ENCODE assay signal across 8 mouse cellular contexts in the genomic region with DNA sequence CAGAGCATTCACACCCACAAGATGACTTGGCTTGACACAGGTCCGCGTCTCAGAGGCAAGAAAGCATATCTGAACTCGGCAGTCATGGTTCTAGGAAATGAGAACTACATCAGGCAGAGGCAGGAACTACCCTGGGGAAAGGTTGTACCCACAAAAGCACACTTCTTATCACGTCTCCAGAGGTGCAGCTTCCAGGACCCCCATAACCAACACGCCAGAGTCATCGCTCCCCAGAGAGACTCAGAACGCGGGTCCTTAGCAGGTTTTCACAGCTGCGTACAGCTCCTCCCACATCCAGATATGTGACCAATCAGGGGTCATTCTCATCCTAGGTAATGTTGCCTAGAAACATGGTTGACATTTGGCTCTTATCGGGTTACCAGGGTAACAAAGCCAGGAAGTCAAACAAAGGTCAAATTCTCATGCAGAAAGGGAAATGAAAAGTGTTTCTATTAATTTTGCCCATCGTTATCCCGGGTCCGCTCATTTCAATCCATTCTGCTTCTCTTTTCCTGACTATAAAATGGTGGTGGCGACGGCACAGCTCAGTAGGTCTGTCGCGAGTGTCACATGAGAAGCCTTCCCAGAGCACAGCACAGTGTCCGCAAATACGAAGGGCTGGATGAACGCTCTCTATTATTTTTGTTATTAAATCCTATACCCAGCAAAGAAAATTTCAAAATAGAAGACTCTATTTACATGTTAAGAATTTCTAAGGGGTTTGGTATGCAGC. TPM values are rescaled to one million over a fixed set of nuclear protein-coding genes. Genes with fewer than 3 reads are reported as not detected.
A peak's percentile ranks its signal among the peaks of the same experiment; 100 is the strongest.
DNase-seq lines count a peak whose midpoint lies in the region; ATAC-seq lines count a peak whose summit lies in the region.

No protein-coding gene starts in this region.

- no peaks in the 10 kb centered on the region; the same call in 1 of the 2 replicates for H3K27me3 ChIP-seq in embryonic facial prominence, embryonic 10.5 days (replicated peaks; ENCODE audit: low read depth, poor library complexity, severe bottlenecking)
- H3K27me3 ChIP-seq in liver, embryonic 13.5 days: no peaks in the 10 kb centered on the region
- no peaks in the 10 kb centered on the region for H3K27me3 ChIP-seq in neural tube, embryonic 15.5 days (replicated peaks)

- no peak overlapping the region for H3K27ac ChIP-seq in embryonic facial prominence, embryonic 10.5 days (replicated peaks)
- H3K27ac ChIP-seq in liver, embryonic 13.5 days: peak overlapping the region; percentile 67
- H3K27ac ChIP-seq in neural tube, embryonic 15.5 days (replicated peaks): peak overlapping the region; percentile 43

- H3K4me2 ChIP-seq in liver, embryonic 13.5 days: peak overlapping the region; percentile 67
- H3K4me2 ChIP-seq in neural tube, embryonic 15.5 days: peak overlapping the region; percentile 61

- no peak overlapping the region for H3K9ac ChIP-seq in liver, embryonic 13.5 days
- H3K9ac ChIP-seq in neural tube, embryonic 15.5 days (replicated peaks): peak overlapping the region; percentile 38

- peaks cover 10% of the 10 kb centered on the region for H3K4me1 ChIP-seq in embryonic facial prominence, embryonic 10.5 days
- peaks cover 22% of the 10 kb centered on the region for H3K4me1 ChIP-seq in liver, embryonic 13.5 days (replicated peaks)
- peaks cover 7% of the 10 kb centered on the region for H3K4me1 ChIP-seq in neural tube, embryonic 15.5 days

- no peaks in the 10 kb centered on the region for H3K9me3 ChIP-seq in embryonic facial prominence, embryonic 10.5 days
- H3K9me3 ChIP-seq in liver, embryonic 13.5 days (replicated peaks): no peaks in the 10 kb centered on the region
- H3K9me3 ChIP-seq in neural tube, embryonic 15.5 days (replicated peaks): no peaks in the 10 kb centered on the region

- 28% methylated on average over 20 of the region's 20 CpGs for WGBS in embryonic facial prominence, embryonic 10.5 days
- WGBS in liver, embryonic 13.5 days (ENCODE audit: insufficient replicate concordance): 25% methylated on average over 20 of the region's 20 CpGs
- 16% methylated on average over 20 of the region's 20 CpGs for WGBS in neural tube, embryonic 15.5 days

- H3K36me3 ChIP-seq in embryonic facial prominence, embryonic 10.5 days (replicated peaks): no peaks in the 10 kb centered on the region
- H3K36me3 ChIP-seq in liver, embryonic 13.5 days: no peaks in the 10 kb centered on the region
- no peaks in the 10 kb centered on the region for H3K36me3 ChIP-seq in neural tube, embryonic 15.5 days

- peak overlapping the region; percentile 49 for H3K4me3 ChIP-seq in embryonic facial prominence, embryonic 10.5 days
- peak overlapping the region; percentile 48 for H3K4me3 ChIP-seq in liver, embryonic 13.5 days (replicated peaks)
- peak overlapping the region; percentile 43 for H3K4me3 ChIP-seq in neural tube, embryonic 15.5 days (replicated peaks)

- ATAC-seq in cerebellum, adult (ENCODE audit: insufficient number of reproducible peaks, low FRiP score, low TSS enrichment): no peak
- peak; percentile 99 for ATAC-seq in CD4-positive, CD25-positive, alpha-beta regulatory T cell, adult 4 months
- ATAC-seq in liver, embryonic 13.5 days (ENCODE audit: low read depth): peak; percentile 88
- peak; percentile 94 for ATAC-seq in neural tube, embryonic 15.5 days (ENCODE audit: low FRiP score)

- peak; percentile 1 for DNase-seq in cerebellum, adult 9-10 months
- DNase-seq in embryonic facial prominence, embryonic 10.5 days (ENCODE audit: low spot score): peak; percentile 45
- peak; percentile 35 to 56 for DNase-seq in heart, postnatal 10 days
- peak; percentile 71 for DNase-seq in liver, embryonic 13.5 days
- DNase-seq in spleen, postnatal 4 days (ENCODE audit: low spot score in 2 of 2): no peak

- intact Hi-C loops in heart, postnatal 10 days (cut with DNase I): loop anchor here (10.0 kb wide), 1 partner anchor 314 kb away; no protein-coding TSS in a partner anchor

RNA-seq across cellular contexts. Expression of a gene that starts 47.3 kb away (rescaled TPM):
- polyA plus RNA-seq in CD4-positive, CD25-positive, alpha-beta regulatory T cell, adult 4 months (2017; shearing (Covaris generic)): 10 to 100 TPM; 14.2 to 34.8 TPM
- 95.9 and 96.9 TPM in 2 replicates for polyA plus RNA-seq in embryonic facial prominence, embryonic 10.5 days (2016; fragmentation: Nextera tagmentation; extraction: Ambion mirVana)
- 100 to 1,000 TPM; 109 to 121 TPM for total RNA-seq in heart, postnatal 10 days (2021)
- 58.2 and 72.6 TPM in 2 replicates for polyA plus RNA-seq in liver, embryonic 13.5 days (2015; fragmentation: Nextera tagmentation; extraction: Ambion mirVana)
- polyA plus RNA-seq in neural tube, embryonic 15.5 days (2015; fragmentation: Nextera tagmentation; extraction: Ambion mirVana): 86.2 and 100 TPM in 2 replicates

Comparison
In these comparisons a context has a peak if more than half of its experiments do, and no peak if none do; other contexts are left out.
1. DNase-seq: peak in cerebellum, adult 9-10 months (single experiment), embryonic facial prominence, embryonic 10.5 days (single experiment), heart, postnatal 10 days (2 of 2) and liver, embryonic 13.5 days (single experiment); none in spleen, postnatal 4 days (0 of 2).
2. Peak in every context shown above with its lines, with median percentiles within 50 percentile points of each other: H3K4me3 ChIP-seq.